Mouse (Mus musculus) midbrain, embryonic 14.5 days (tissue): ENCODE data around the gene Selenow. TPM values are rescaled to one million over a fixed set of nuclear protein-coding genes. Genes with fewer than 3 reads are reported as not detected.

Source experiments
- polyA plus RNA-seq: library from polyadenylated mRNA; unstranded; fragments of >200 nt; fragmentation: Nextera tagmentation; extraction: Ambion mirVana; gene quantifications from 2 replicates; pipeline ENCODE4 v1.2.1, GENCODE M21; 2014

Selenow gene
- polyA plus RNA-seq, 1 experiment from 2014 or later = 1,539 TPM

Other genes starting within 250 kb of the Selenow start
- gene Obox5, start 172.3 kb downstream of the Selenow start, polyA plus RNA-seq = not detected in 2 replicates
- not detected in 2 replicates for gene Obox6, start 82.7 kb downstream of the Selenow start, polyA plus RNA-seq
- gene Crx, start 42.4 kb downstream of the Selenow start, polyA plus RNA-seq = 0.18 TPM in 1 of 2 replicates, not detected in the other
- gene Crxos, start 39.8 kb downstream of the Selenow start, polyA plus RNA-seq = 0.22 TPM in 1 of 2 replicates, not detected in the other
- 135 and 136 TPM in 2 replicates for gene Nop53, start 23.7 kb upstream of the Selenow start, polyA plus RNA-seq
- gene Ehd2, start 45.2 kb upstream of the Selenow start, polyA plus RNA-seq = 3.1 and 3.9 TPM in 2 replicates
- 6.5 and 9.0 TPM in 2 replicates for gene Bicra, start 125.5 kb upstream of the Selenow start, polyA plus RNA-seq
- gene Zfp541, start 139.4 kb upstream of the Selenow start, polyA plus RNA-seq = 0.09 and 0.13 TPM in 2 replicates
- gene Napa, start 176.1 kb upstream of the Selenow start, polyA plus RNA-seq = 209 and 245 TPM in 2 replicates
- 33.1 and 40.5 TPM in 2 replicates for gene Kptn, start 197.5 kb upstream of the Selenow start, polyA plus RNA-seq
- 1.1 and 1.2 TPM in 2 replicates for gene Slc8a2, start 207.4 kb upstream of the Selenow start, polyA plus RNA-seq